Mouse (Mus musculus) cortical plate, adult 2 months (tissue): Measurements from ENCODE around the gene Slc38a3. TPM values are rescaled to one million over a fixed set of nuclear protein-coding genes. Genes with fewer than 3 reads are reported as not detected.
"Not testable (repeated sequence)": the region's sequence is repeated elsewhere in the genome, so short reads cannot be mapped to it uniquely, and the experiment has no call there.

Experiments used
- H3K27ac ChIP-seq: fragments of 200-500 bp; 2 replicates; pipeline ENCODE4 v1.5.1; 2012; ENCODE audit warnings: low read length, control low read depth, inconsistent platforms; ENCODE audit not compliant: insufficient read depth
- H3K4me1 ChIP-seq: fragments of 200-500 bp; 2 replicates; pipeline ENCODE4 v1.6.1; 2011; ENCODE audit warnings: low read length; ENCODE audit not compliant: control insufficient read depth, insufficient read depth
- H3K4me3 ChIP-seq: fragments of 200-500 bp; 2 replicates; pipeline ENCODE4 v1.5.1; 2011; ENCODE audit warnings: mild to moderate bottlenecking, low read length, control low read depth; ENCODE audit not compliant: insufficient read depth
- CTCF ChIP-seq: fragments of 200-500 bp; IDR thresholded peaks from 2 replicates; pipeline ENCODE4 v1.5.1; 2011; ENCODE audit warnings: mild to moderate bottlenecking, control low read depth, low read length; ENCODE audit not compliant: insufficient read depth; ENCODE audit errors: extremely low read depth
- POLR2A ChIP-seq: fragments of 200-500 bp; IDR thresholded peaks from 2 replicates; pipeline ENCODE4 v1.6.1; 2011; ENCODE audit warnings: mild to moderate bottlenecking, low read length, control low read depth; ENCODE audit not compliant: insufficient read depth; ENCODE audit errors: extremely low read depth
- polyA plus RNA-seq: library from polyadenylated mRNA; depleted of rRNA; stranded (reverse); fragments of >200 nt; gene quantifications from 2 replicates; pipeline ENCODE4 v1.2.3, GENCODE M21; 2012

Slc38a3 gene
- polyA plus RNA-seq, 1 experiment: 156 TPM

DNA sequence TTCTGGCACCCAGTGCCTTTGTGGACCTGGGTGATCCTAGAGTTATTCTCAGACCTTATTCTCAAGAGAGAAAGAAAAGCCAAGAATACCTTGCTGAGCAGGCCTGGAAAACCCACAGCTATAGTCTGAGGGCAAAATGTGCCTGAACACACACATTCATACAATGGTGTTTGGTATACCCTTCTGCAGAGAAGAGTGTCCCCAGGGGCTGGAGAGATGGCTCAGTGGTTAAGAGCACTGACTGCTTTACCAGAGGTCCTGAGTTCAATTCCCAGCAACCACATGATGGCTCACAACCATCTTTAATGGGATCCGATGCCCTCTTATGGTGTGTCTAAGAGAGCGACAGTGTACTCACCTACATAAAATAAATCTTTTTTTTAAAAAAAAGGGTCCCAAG lies 9.5 kb upstream of the Slc38a3 start:
- TF ChIP-seq POLR2A (no peak), CTCF (no peak)
- Histone ChIP-seq H3K4me3 (no peak overlapping the region), H3K4me1 (no peaks in the 10 kb centered on the region), H3K27ac (no peak overlapping the region)

DNA sequence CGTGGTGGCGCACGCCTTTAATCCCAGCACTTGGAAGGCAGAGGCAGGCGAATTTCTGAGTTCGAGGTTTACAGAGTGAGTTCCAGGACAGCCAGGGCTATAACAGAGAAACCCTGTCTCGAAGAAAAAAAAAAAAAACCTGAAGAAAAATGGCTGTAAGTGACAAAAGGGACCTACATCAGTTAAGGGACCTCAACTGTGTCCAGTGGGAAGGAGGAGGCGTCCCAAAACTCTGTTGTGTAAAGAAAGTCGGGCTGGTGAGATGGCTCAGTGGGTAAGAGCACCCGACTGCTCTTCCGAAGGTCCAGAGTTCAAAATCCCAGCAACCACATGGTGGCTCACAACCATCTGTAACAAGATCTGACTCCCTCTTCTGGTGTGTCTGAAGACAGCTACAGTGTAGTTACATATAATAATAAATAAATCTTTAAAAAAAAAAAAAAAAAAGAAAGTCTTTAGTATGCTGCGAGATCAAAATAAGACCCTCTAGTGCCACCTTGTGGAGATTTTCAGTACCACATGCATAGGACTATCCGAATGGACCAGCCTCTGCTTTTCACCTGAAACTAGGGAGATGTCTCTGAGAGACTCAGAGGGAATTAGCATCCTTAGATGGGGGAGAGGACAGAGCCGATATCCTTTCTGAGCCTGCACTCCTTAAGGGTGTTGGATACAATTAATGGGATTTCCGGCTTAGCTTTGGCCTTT lies 8.6 kb upstream of the Slc38a3 start:
- H3K27ac ChIP-seq, H3K4me3 ChIP-seq, H3K4me1 ChIP-seq: not testable (repeated sequence)
- peak; percentile 53 for TF ChIP-seq CTCF

DNA sequence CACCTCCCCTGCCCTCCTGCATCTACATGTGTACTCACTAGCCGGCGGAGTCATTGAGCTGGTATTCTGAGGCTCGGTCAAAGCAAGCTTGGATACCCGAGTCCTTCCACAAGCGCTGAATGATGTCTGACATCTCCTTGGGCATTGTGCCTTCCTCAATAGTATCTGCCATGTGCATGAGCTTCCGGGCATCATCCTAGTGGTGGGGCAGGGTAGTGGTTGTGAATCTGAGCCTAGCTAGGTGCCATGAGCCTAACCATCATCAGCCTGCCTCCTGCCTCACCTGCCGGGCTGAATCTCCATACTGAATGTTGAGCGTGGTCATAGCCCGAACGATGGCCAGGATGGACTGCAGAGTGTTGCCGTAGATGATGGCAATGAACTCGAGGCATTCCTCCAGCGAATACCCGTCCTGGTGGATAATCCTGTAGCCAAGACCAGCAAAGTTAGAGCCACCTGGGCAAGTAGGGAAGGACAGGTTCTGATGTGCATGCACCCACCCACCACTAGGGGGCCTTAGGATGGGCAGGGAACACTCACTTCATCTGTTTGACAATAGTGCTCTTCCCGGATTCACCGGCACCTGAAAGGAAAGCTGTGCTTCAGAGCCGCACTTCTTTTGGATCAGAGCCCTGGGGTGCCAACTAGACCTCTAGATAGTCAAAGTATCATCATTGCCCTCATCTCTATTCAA lies 7.9 kb upstream of the Slc38a3 start:
- TF ChIP-seq POLR2A (no peak), CTCF (peak; percentile 70)
- no peak overlapping the region for H3K27ac ChIP-seq
- H3K4me3 ChIP-seq: no peak overlapping the region
- no peaks in the 10 kb centered on the region for H3K4me1 ChIP-seq

DNA sequence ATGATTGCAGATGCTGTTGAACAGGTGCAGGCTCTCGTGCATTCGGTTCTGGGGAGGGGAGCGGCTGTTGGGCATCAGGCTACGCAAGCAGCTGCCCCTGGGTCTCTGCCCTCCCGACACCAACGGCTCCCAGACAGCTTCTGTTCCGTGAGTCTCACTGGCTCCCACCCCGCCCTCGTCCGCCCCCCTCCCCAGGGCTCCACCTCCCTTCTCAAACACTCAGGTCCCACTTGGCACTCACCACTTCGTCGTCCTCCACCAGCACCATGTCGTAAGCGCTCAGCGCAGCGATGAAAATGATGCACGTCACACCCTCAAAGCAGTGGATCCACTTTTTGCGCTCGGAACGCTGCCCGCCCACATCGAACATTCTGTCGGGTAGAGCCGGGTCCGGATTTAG lies 7.0 kb upstream of the Slc38a3 start:
- Histone ChIP-seq H3K4me3 (peak overlapping the region; percentile 13; the same call in 1 of the 2 replicates), H3K27ac (no peak overlapping the region), H3K4me1 (no peaks in the 10 kb centered on the region)
- TF ChIP-seq CTCF: no peak
- no peak for TF ChIP-seq POLR2A

DNA sequence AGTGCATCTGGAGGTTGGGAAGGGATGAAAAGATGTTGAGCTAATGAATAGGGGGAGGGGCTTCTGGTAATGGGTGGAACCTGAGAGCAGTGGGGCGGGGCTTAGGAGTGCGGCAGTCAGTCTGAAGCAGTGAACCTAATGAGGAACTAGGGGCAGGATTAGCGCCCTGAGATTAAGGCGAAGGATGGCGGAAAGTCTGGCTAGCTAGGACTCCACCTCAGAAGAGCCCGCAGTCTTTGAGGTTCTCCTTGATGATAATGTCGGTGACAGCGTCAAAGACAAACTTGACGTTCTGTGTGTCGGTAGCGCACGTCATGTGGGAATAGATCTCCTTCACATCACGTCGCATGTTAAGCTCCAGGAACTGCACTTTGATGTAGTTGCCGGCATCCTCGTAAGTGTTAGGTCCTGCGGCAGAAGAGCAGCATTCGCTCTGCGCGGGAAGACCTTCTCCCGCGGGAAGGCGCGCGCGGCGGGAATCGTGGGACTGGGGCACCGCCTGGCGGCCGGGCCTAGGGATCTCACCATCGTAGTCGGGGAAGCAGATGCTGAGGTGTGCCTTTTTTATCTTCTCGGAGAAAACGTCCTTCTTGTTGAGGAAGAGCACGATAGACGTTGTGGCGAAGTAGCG lies 6.5 kb upstream of the Slc38a3 start:
- H3K27ac ChIP-seq: no peak overlapping the region
- no peaks in the 10 kb centered on the region for H3K4me1 ChIP-seq
- peak overlapping the region; percentile 13; the same call in 1 of the 2 replicates for H3K4me3 ChIP-seq
- peak; percentile 65 for TF ChIP-seq CTCF
- TF ChIP-seq POLR2A: no peak

GRCm38 (mm10) chr9:107674609-107675429 lies 5.5 kb upstream of the Slc38a3 start:
- TF ChIP-seq CTCF (no peak), POLR2A (no peak)
- no peak overlapping the region for H3K27ac ChIP-seq
- H3K4me1 ChIP-seq: no peaks in the 10 kb centered on the region
- no peak overlapping the region for H3K4me3 ChIP-seq

GRCm38 (mm10) chr9:107670259-107670658 lies 929 bp upstream of the Slc38a3 start:
- Histone ChIP-seq H3K27ac (no peak overlapping the region), H3K4me3 (no peak overlapping the region), H3K4me1 (no peaks in the 10 kb centered on the region)
- TF ChIP-seq POLR2A: no peak
- TF ChIP-seq CTCF: no peak

GRCm38 (mm10) chr9:107668916-107669315 lies 414 bp downstream of the Slc38a3 start:
- TF ChIP-seq POLR2A (no peak), CTCF (no peak)
- Histone ChIP-seq H3K4me1 (no peaks in the 10 kb centered on the region), H3K27ac (no peak overlapping the region), H3K4me3 (no peak overlapping the region)

DNA sequence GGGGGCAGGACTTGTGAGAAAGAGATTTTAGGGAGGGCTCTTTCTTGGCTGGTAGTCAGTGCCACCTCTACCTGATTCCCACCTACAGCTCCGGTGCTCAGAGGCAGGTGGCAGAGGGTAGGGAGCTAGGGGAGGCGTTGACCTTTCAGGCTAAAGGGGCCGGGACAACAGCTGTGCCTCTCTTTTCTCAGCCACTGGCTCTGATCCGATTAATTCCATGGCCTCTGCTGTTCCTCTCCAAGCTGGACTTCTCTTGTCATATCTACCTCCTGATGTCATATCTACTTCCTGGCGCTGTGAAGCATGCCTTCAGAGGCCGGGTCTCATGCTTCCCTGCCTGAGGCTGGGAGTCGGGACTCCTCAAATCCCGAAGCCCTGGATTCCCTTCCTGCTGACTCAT lies 1.3 kb downstream of the Slc38a3 start:
- Histone ChIP-seq H3K27ac (no peak overlapping the region), H3K4me1 (no peaks in the 10 kb centered on the region), H3K4me3 (no peak overlapping the region)
- TF ChIP-seq CTCF (no peak), POLR2A (no peak)

DNA sequence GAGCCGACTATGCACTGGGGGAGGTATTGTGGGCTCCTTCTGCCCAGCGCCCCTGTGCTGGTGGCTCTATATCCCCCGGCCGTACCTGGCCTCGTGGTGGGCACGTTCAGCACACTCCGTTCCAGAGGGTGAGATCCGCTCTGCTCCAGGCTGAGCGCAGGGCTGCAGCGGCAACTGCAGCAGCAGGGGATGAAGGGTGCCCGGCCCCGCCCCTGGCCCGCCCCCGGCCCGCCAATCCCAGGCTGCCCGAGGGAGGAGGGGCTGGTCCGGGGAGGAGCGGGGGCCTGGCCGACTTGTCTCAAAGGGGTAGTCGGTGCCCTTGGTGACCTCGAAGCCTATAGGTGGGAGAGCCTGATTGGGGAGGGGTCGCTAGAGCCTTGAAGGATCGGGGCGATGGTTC lies 2.1 kb downstream of the Slc38a3 start:
- Histone ChIP-seq H3K4me1 (no peaks in the 10 kb centered on the region), H3K4me3 (peak overlapping the region; percentile 37), H3K27ac (0 out of 2 replicates have a peak overlapping the region, but pooled peaks have one; percentile 51)
- TF ChIP-seq CTCF (no peak), POLR2A (peak; percentile 90)
